Mouse (Mus musculus) kidney, postnatal 10 days (tissue): Measurements from ENCODE around the gene Pard3.
"Not testable (repeated sequence)": the region's sequence is repeated elsewhere in the genome, so short reads cannot be mapped to it uniquely, and the experiment has no call there.

Source experiments
- DNase-seq: peaks from one replicate; pipeline ENCODE4 v3.0.0; 2021; ENCODE audit warnings: mixed read lengths

The Pard3 gene

DNA sequence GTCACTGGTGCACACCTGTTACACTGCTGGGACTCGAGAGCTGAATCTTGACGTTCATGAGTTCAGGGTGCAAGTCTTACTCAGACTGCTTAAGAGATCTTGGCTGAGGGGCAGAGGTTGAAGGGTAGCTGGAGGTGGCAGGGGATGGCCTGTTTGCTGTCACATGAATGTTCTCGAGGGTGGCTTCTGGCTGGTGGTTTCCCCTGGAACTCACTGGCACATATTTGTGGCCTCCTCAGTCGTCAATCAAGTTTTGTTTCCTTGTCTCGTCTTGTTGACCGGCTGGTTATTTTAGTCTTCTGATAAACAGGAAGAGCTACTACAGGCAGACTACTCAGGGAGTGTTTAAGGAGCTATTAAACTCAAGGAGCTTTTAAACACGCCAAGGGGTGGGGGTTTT is 79.9 kb downstream of the Pard3 start:
- no peak for DNase-seq

DNA sequence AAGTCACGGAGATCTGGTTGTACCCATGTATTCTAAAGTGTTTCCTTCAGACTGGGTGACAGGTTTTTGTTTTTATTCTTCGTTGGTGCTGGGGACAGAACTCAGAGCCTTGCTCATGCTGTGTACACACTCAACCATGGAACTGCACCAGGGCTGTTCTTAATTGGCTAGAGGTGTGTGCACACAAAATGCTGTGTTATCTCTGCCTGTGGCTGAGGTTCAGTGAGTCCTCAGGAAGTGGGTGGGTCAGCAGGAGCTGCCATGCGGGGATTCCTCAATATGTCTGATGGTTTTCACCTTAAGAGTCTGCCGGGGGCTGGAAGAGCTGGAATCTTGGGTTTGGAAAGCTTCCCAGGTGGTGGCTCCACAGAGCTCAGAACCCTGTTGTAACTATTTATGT is 80.9 kb downstream of the Pard3 start:
- no peak for DNase-seq

- DNase-seq, result no peak
Measured at GRCm38 (mm10) chr8:127145135-127145534, 81.4 kb downstream of the Pard3 start.

DNA sequence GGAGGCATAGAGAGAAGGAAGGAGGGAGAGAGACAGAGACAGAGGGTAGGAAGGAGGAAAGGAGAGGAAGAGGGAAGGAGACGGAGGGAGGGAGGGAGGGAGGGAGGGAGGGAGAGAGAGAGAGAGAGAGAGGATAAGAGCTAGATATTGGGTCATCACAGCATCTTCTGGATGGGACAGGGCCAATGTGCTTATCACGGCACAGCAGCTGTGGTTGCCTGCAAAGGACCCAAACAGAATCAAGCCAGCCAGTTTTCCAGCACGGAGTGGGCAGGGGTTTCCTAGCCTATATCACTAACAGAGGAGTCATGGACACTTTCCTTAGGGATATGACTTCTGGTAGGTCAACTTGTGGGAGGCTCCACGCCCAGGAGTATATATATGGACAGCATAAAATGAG is 82.4 kb downstream of the Pard3 start:
- no peak for DNase-seq

- peak; percentile 41 for DNase-seq
Measured at GRCm38 (mm10) chr8:127148821-127149220, 85.1 kb downstream of the Pard3 start.

- DNase-seq, result no peak
Measured at GRCm38 (mm10) chr8:127150645-127151044, 87.0 kb downstream of the Pard3 start.

DNA sequence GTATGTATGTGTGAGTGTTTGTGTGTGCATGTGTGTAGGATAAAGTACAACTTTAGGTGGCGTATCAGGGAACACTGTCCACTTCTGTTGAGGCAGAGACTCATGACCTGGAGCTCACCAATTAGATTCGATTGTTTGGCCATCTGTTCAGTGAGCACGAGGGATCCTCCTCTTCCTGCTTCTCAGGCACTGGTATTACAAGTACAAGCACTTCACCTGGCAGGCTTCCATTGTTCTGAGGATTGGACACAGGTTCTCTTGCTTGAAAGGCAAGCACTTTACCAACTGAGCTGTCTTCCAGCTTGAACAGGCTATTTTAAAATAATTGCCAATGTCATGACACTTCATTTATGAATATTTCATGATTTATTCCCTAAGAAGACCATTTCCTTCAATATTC is 88.0 kb downstream of the Pard3 start:
- DNase-seq, result no peak

GRCm38 (mm10) chr8:127157087-127157486 is 93.4 kb downstream of the Pard3 start:
- peak; percentile 62 for DNase-seq

- no peak for DNase-seq
Measured at GRCm38 (mm10) chr8:127159421-127159966, 95.8 kb downstream of the Pard3 start.

DNA sequence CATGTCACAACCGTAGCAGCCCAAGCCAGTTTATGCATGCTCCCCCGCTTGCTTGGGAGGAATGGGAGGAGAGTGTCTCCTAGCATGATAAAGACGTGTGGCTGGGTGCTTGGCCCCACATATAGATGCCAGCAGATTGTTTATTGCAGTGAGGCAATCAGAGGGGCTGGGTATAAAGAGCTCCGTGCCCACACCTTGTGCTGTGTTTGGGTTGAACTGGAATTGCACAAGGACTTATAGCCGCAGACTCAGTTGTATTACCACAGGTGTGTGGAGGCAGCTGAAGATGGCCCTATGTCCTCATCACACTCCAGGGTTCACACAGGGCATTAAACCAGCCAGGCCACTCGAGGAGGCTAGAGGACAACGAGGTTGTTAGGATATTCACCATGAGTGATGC is 98.2 kb downstream of the Pard3 start:
- DNase-seq, result no peak

GRCm38 (mm10) chr8:127162821-127163220 is 99.1 kb downstream of the Pard3 start:
- DNase-seq, result no peak

- no peak for DNase-seq
Measured at GRCm38 (mm10) chr8:127164326-127165280, 100.9 kb downstream of the Pard3 start.

- no peak for DNase-seq
Measured at GRCm38 (mm10) chr8:127168496-127168895, 104.8 kb downstream of the Pard3 start.

DNA sequence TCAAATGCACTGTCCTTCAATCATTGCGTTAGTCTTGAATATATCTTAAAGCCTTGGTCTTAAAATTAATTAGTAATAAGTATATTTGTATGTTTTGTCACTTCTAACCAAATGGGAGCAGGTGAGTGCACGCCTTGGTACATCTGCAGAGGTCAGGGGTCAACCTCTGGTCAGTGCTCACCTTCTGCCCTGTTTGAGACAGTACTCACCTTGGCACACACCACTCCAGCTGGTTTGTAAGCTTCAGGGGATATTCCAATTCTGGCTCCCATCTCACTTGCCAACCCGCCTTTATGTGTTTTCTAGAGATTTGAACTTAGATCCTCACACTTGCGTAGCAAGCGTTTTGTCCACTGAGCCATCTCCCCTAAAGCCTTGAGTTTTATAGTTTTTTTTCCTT is 105.7 kb downstream of the Pard3 start:
- DNase-seq, result no peak

DNA sequence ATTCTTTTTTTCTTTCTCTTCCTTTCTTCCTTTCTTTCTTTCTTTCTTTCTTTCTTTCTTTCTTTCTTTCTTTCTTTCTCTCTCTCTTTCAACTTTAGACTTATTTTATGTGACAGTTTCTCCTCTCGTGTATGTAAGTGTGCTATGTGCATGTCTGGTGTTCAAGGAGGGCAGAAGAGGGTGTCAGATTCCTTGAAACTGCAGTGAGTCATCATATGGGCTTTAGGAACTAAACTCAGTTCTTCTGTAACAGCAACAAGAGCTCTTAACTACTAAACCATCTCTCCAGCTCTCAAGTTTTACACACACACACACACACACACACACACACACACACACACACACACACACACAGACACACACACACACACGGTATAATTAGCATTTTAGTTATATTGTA is 106.7 kb downstream of the Pard3 start:
- not testable (repeated sequence) for DNase-seq

- DNase-seq, result no peak
Measured at GRCm38 (mm10) chr8:127170930-127171329, 107.2 kb downstream of the Pard3 start.

- DNase-seq, result no peak
Measured at GRCm38 (mm10) chr8:127173483-127173882, 109.8 kb downstream of the Pard3 start.

DNA sequence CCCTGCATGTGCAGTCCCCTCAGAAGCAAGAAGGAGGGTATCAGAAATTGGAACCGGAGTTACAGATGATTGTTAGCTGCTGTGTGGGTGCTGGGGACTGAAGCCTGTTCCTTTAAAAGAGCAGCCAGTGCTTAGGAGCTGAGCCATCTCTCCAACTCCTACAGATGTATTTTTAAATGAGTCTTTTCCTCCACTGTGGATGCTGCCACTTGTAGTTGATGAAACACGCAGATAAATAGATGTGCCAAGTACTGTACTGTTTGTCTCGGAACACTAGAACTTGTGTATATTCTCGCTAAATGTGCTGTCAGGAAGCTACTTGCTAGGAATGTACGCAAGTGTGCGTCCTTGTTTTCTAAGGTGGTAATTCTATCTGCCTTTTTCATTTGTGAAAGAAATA is 110.7 kb downstream of the Pard3 start:
- no peak for DNase-seq

GRCm38 (mm10) chr8:127175160-127175836 is 111.6 kb downstream of the Pard3 start:
- no peak for DNase-seq

DNA sequence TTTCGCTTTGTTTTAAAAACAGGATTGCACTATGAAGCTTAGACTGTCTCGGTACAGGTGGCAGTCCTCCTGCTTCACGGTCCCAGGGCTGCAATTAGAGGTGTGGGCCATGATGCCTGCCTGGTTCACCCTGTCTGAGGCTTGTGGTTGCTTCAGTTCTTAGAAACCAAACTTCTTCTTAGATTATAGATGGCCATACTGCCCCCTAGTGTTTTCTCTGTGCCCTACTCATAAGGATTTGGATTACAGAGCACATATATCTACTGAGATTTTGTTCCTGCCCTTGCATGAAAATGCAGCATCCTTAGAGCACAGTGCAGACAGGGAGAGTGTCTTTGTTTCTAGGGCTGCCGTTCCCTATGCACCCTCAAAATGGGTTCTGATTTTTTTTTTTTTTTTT is 114.9 kb downstream of the Pard3 start:
- DNase-seq, result peak; percentile 70

GRCm38 (mm10) chr8:127181246-127181645 is 117.6 kb downstream of the Pard3 start:
- no peak for DNase-seq

DNA sequence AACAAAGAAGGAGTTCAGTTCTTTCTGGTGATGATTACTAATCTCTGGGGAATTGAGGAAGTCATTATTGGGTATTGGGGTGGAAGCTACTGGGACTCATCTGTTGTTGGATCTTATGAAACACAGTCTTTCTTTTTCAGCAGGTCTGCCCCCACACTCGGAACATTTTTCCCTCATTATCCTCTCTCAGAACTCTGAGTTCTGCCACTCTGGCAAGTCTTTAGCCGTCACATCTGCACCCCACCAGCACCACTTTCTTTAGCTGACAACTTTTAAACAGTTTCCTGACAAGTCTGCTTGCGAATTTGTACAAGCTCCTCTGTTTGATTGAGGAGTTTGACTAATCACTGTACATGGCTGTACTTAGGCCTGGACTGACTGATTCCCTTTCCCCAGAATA is 118.4 kb downstream of the Pard3 start:
- no peak for DNase-seq

DNA sequence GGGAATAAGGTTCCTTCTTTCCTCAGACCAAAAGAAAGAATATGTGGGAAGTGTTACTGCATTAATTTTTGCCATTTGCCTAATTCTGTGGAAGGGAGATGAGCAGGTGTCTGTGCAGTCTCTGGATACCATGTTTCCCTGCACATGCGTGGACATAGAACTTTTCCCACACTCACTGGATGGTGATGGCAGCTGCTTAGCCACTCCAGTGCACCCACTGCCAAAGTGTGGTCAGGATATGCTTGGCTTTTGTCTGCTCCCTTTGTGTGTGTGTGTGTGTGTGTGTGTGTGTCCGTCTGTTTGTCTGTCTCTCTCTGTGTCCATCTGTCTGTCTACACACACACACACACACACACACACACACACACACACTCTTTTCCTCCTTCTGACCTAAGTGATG is 119.8 kb downstream of the Pard3 start:
- DNase-seq, result no peak

DNA sequence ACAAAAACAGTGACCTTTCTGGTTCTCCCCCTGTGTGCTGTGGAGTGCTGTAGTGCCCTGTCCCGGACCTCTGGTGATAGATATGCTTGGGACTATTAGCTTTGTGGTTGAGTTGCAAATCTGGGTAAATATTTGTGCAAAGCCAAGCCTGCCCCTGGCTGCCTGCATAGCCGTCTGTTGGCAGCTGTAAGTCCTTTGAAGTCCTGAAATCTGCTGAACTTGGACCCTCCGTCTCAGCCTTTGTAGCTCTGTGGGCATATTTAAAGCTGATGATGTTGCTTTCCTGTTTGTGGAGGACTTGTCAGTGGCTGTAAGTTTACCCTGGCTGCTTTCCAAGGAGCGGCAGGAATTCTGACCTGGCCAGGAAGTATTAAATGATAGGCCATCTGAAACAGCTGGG is 120.3 kb downstream of the Pard3 start:
- DNase-seq, result peak; percentile 67
